Mouse (Mus musculus): ENCODE measurements around the gene Samd8.

DNA sequence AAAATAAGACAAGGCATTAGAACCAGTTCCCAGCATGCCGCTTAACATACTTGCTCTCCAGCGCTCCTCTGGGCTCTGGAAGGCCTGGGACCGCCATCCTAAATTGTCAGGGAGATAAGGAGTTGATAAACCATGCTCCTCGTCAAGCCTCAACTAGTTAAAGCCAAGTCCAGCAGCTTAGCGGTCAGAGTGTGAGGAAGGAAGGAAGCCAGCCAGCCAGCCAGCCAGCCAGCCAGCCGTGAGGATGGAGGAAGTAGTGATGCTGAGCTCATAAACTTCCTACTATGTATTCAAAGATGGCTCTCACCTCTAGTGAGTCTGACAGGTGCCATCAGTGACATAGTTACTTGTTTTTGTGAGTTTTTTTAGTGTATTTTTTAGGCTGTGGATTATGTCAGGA is 92.9 kb downstream of the Samd8 start:
- TF ChIP-seq CTCF (IDR thresholded peaks at IDR 0.05; ENCODE audit: control insufficient read depth, insufficient read depth, low read length) (no peak), POLR2A (IDR thresholded peaks at IDR 0.05; ENCODE audit: borderline replicate concordance, control insufficient read depth, low read depth, low read length) (no peak)

Data from bone marrow, adult 2 months (tissue).